Mouse (Mus musculus) olfactory bulb, adult 2 months (tissue): Measurements from ENCODE around the gene Tsc1. TPM values are rescaled to one million over a fixed set of nuclear protein-coding genes. Genes with fewer than 3 reads are reported as not detected.

ENCODE experiments used
- H3K27ac ChIP-seq: fragments of 200-500 bp; 2 replicates; pipeline ENCODE4 v1.5.1; 2012; ENCODE audit warnings: low read depth, low read length; ENCODE audit not compliant: insufficient read depth
- H3K4me1 ChIP-seq: fragments of 200-500 bp; 2 replicates; pipeline ENCODE4 v1.6.1; 2012; ENCODE audit warnings: low read length; ENCODE audit not compliant: control insufficient read depth, insufficient read depth
- H3K4me3 ChIP-seq: fragments of 200-500 bp; 2 replicates; pipeline ENCODE4 v1.5.1; 2012; ENCODE audit warnings: mild to moderate bottlenecking, low read depth, low read length, moderate library complexity; ENCODE audit not compliant: insufficient read depth
- CTCF ChIP-seq: fragments of 200-500 bp; IDR thresholded peaks from 2 replicates; pipeline ENCODE4 v1.5.1; 2012; ENCODE audit warnings: low read depth, mild to moderate bottlenecking, low read length, moderate library complexity; ENCODE audit not compliant: insufficient read depth
- POLR2A ChIP-seq: fragments of 200-500 bp; IDR thresholded peaks from 2 replicates; pipeline ENCODE4 v1.6.1; 2012; ENCODE audit warnings: mild to moderate bottlenecking, low read depth, low read length, moderate library complexity; ENCODE audit not compliant: insufficient read depth
- WGBS: fragments of 180-500 bp; shearing (Covaris S2); methylation state at CpG from one replicate; pipeline ENCODE4 v1.1.7; 2018; 5-methylcytosine and 5-hydroxymethylcytosine counted together
- polyA plus RNA-seq: library from polyadenylated mRNA; stranded (reverse); fragments of >200 nt; gene quantifications from 2 replicates; pipeline ENCODE4 v1.2.4, GENCODE M21; 2012; ENCODE audit warnings: low replicate concordance; ENCODE audit not compliant: missing spikeins, insufficient read depth, insufficient read length

Tsc1 gene
- not detected in 2 replicates for polyA plus RNA-seq

- Histone ChIP-seq H3K27ac (peak within 1 kb of the TSS; percentile 100), H3K4me3 (peak within 1 kb of the TSS; percentile 92), H3K4me1 (no peaks in the 10 kb centered on the region)
- WGBS: 2% methylated on average over 47 of the region's 47 CpGs
- TF ChIP-seq CTCF (no peak), POLR2A (peak; percentile 75)
These were observed at the start of gene Tsc1 for GRCm38 (mm10) chr2:28640461-28641424. Tsc1 (plus strand) TSS chr2:28641228.

- TF ChIP-seq CTCF (no peak), POLR2A (no peak)
- Histone ChIP-seq H3K27ac (no peak overlapping the region), H3K4me3 (no peak overlapping the region), H3K4me1 (no peaks in the 10 kb centered on the region)
- 61% methylated on average over 2 of the region's 2 CpGs for WGBS
These were observed 49.5 kb upstream of the Tsc1 start for GRCm38 (mm10) chr2:28591479-28591878.

- Histone ChIP-seq H3K4me1 (no peaks in the 10 kb centered on the region), H3K27ac (no peak overlapping the region), H3K4me3 (no peak overlapping the region)
- TF ChIP-seq POLR2A: no peak
- TF ChIP-seq CTCF: peak; percentile 31; the same call in 1 of the 2 replicates
- WGBS: 10% methylated on average over 15 of the region's 15 CpGs
These were observed 48.2 kb upstream of the Tsc1 start for GRCm38 (mm10) chr2:28592809-28593208.

GRCm38 (mm10) chr2:28596021-28596420, 45.0 kb upstream of the Tsc1 start:
- Histone ChIP-seq H3K4me3 (no peak overlapping the region), H3K4me1 (no peaks in the 10 kb centered on the region), H3K27ac (no peak overlapping the region)
- 87% methylated on average over 7 of the region's 7 CpGs for WGBS
- no peak for TF ChIP-seq CTCF
- no peak for TF ChIP-seq POLR2A

- 91% methylated on average over 7 of the region's 7 CpGs for WGBS
- TF ChIP-seq POLR2A (no peak), CTCF (no peak)
These were observed 44.0 kb upstream of the Tsc1 start for GRCm38 (mm10) chr2:28596998-28597397.

GRCm38 (mm10) chr2:28597733-28598547, 43.1 kb upstream of the Tsc1 start:
- Histone ChIP-seq H3K4me3 (no peak overlapping the region), H3K4me1 (no peaks in the 10 kb centered on the region), H3K27ac (no peak overlapping the region)
- TF ChIP-seq CTCF (no peak), POLR2A (no peak)
- WGBS: 92% methylated on average over 7 of the region's 7 CpGs

More at GRCm38 (mm10) chr2:28596998-28597397, 44.0 kb upstream of the Tsc1 start:
- Histone ChIP-seq H3K4me3 (no peak overlapping the region), H3K4me1 (no peaks in the 10 kb centered on the region), H3K27ac (no peak overlapping the region)

GRCm38 (mm10) chr2:28598692-28599568, 42.1 kb upstream of the Tsc1 start:
- TF ChIP-seq POLR2A: no peak
- no peak for TF ChIP-seq CTCF
- Histone ChIP-seq H3K4me3 (no peak overlapping the region), H3K27ac (no peak overlapping the region), H3K4me1 (no peaks in the 10 kb centered on the region)
- WGBS: 74% methylated on average over 12 of the region's 12 CpGs

- TF ChIP-seq CTCF (no peak), POLR2A (no peak)
- H3K4me1 ChIP-seq: no peaks in the 10 kb centered on the region
- no peak overlapping the region for H3K27ac ChIP-seq
- H3K4me3 ChIP-seq: no peak overlapping the region
- WGBS: 83% methylated on average over 6 of the region's 6 CpGs
These were observed 41.5 kb upstream of the Tsc1 start for GRCm38 (mm10) chr2:28599569-28599900.
